Mouse (Mus musculus) cerebellum, postnatal 14 days (tissue): ENCODE data around the gene Spen.

Source experiments
- DNase-seq, 2 experiments: peaks; one replicate each; pipeline ENCODE4 v3.0.0; 2021; ENCODE audit warnings: mixed read lengths in 2 of 2

Gene Spen

GRCm38 (mm10) chr4:141472641-141473321 lies 65.6 kb downstream of the Spen start:
- DNase-seq: peak in 1 of 2 experiments; percentile 15

GRCm38 (mm10) chr4:141471491-141471890 lies 66.9 kb downstream of the Spen start:
- DNase-seq: peak in 1 of 2 experiments; percentile 21

GRCm38 (mm10) chr4:141469343-141469742 lies 69.1 kb downstream of the Spen start:
- DNase-seq: no peak

- DNase-seq: peak; percentile 80 to 82
Measured at GRCm38 (mm10) chr4:141468576-141468975, 69.8 kb downstream of the Spen start.

GRCm38 (mm10) chr4:141467581-141467927 lies 70.8 kb downstream of the Spen start:
- DNase-seq: peak in 1 of 2 experiments; percentile 18

GRCm38 (mm10) chr4:141466844-141467580 lies 71.4 kb downstream of the Spen start:
- peak; percentile 46 to 65 for DNase-seq

- no peak for DNase-seq
Measured at GRCm38 (mm10) chr4:141466289-141466795, 72.1 kb downstream of the Spen start.

GRCm38 (mm10) chr4:141465512-141466288 lies 72.7 kb downstream of the Spen start:
- peak; percentile 26 to 39 for DNase-seq

- DNase-seq: no peak
Measured at GRCm38 (mm10) chr4:141464722-141465121, 73.7 kb downstream of the Spen start.

- DNase-seq: peak in 1 of 2 experiments; percentile 7
Measured at GRCm38 (mm10) chr4:141463472-141463871, 74.9 kb downstream of the Spen start.

GRCm38 (mm10) chr4:141461576-141461975 lies 76.8 kb downstream of the Spen start:
- DNase-seq: peak; percentile 38 to 59

- DNase-seq: peak in 1 of 2 experiments; percentile 10
Measured at GRCm38 (mm10) chr4:141461088-141461487, 77.3 kb downstream of the Spen start.

GRCm38 (mm10) chr4:141460481-141460880 lies 77.9 kb downstream of the Spen start:
- DNase-seq: no peak

GRCm38 (mm10) chr4:141459766-141460165 lies 78.6 kb downstream of the Spen start:
- DNase-seq: no peak

- no peak for DNase-seq
Measured at GRCm38 (mm10) chr4:141458888-141459287, 79.5 kb downstream of the Spen start.

- DNase-seq: no peak
Measured at GRCm38 (mm10) chr4:141458236-141458635, 80.2 kb downstream of the Spen start.

- no peak for DNase-seq
Measured at GRCm38 (mm10) chr4:141456193-141456938, 82.0 kb downstream of the Spen start.

- peak in 1 of 2 experiments; percentile 9 for DNase-seq
Measured at GRCm38 (mm10) chr4:141455526-141455925, 82.9 kb downstream of the Spen start.

- peak in 1 of 2 experiments; percentile 34 for DNase-seq
Measured at GRCm38 (mm10) chr4:141454581-141455350, 83.6 kb downstream of the Spen start.

GRCm38 (mm10) chr4:141451916-141452450 lies 86.4 kb downstream of the Spen start:
- no peak for DNase-seq

- no peak for DNase-seq
Measured at GRCm38 (mm10) chr4:141451251-141451650, 87.1 kb downstream of the Spen start.
